Mouse (Mus musculus) midbrain, embryonic 16.5 days (tissue): ENCODE data around the gene Gria3. TPM values are rescaled to one million over a fixed set of nuclear protein-coding genes. Genes with fewer than 3 reads are reported as not detected.

ENCODE experiments used
- ATAC-seq: fragments of 200-750 bp; cut with Nextera tagmentation; 2 replicates; pipeline ENCODE4 v1.8.0; 2017; ENCODE audit warnings: moderate TSS enrichment
- H3K27ac ChIP-seq: fragments of 300-500 bp; sonication (generic); 2 replicates; pipeline ENCODE4 v1.5.1; 2014; ENCODE audit warnings: mild to moderate bottlenecking, low read length, mixed read lengths
- H3K27me3 ChIP-seq: fragments of 300-500 bp; sonication (generic); 2 replicates; pipeline ENCODE4 v1.6.1; 2014; ENCODE audit warnings: low read depth, low read length, mixed read lengths; ENCODE audit not compliant: control insufficient read depth, insufficient read depth
- H3K36me3 ChIP-seq: fragments of 300-500 bp; sonication (generic); 2 replicates; pipeline ENCODE4 v1.6.1; 2014; ENCODE audit warnings: mild to moderate bottlenecking, low read length, moderate library complexity, mixed read lengths; ENCODE audit not compliant: control insufficient read depth, insufficient read depth
- H3K4me1 ChIP-seq: fragments of 300-500 bp; sonication (generic); 2 replicates; pipeline ENCODE4 v1.6.1; 2014; ENCODE audit warnings: mild to moderate bottlenecking, low read length, mixed read lengths; ENCODE audit not compliant: control insufficient read depth, insufficient read depth
- H3K4me2 ChIP-seq: fragments of 300-500 bp; sonication (generic); 2 replicates; pipeline ENCODE4 v1.6.1; 2014; ENCODE audit warnings: mild to moderate bottlenecking, low read length, mixed read lengths
- H3K4me3 ChIP-seq: fragments of 300-500 bp; sonication (generic); 2 replicates; pipeline ENCODE4 v1.5.1; 2014; ENCODE audit warnings: low read depth, mild to moderate bottlenecking, low read length, moderate library complexity, mixed read lengths
- H3K9ac ChIP-seq: fragments of 300-500 bp; sonication (generic); 2 replicates; pipeline ENCODE4 v1.6.1; 2014; ENCODE audit warnings: low read depth, low read length, mixed read lengths
- H3K9me3 ChIP-seq: fragments of 300-500 bp; sonication (generic); replicated peaks from 2 replicates; pipeline ENCODE4 v1.6.1; 2014; ENCODE audit warnings: mild to moderate bottlenecking, low read length, mixed read lengths; ENCODE audit not compliant: control insufficient read depth, poor library complexity, severe bottlenecking
- WGBS: fragments of 180-500 bp; shearing (Covaris S2); extraction: QIAGEN DNeasy Blood & Tissue Kit; methylation state at CpG from one replicate; pipeline ENCODE4 v1.1.7; 2014; 5-methylcytosine and 5-hydroxymethylcytosine counted together
- polyA plus RNA-seq: library from polyadenylated mRNA; unstranded; fragments of >200 nt; fragmentation: Nextera tagmentation; extraction: Ambion mirVana; gene quantifications from 2 replicates; pipeline ENCODE4 v1.2.1, GENCODE M21; 2015

Gene Gria3
- polyA plus RNA-seq, 1 experiment from 2014 or later = 20.7 TPM

- no peak overlapping the region for H3K9ac ChIP-seq
- no peak overlapping the region for H3K4me2 ChIP-seq
- no peak overlapping the region for H3K27ac ChIP-seq
- H3K27me3 ChIP-seq = no peaks in the 10 kb centered on the region
- no peaks in the 10 kb centered on the region for H3K36me3 ChIP-seq
- H3K9me3 ChIP-seq = no peaks in the 10 kb centered on the region
- H3K4me3 ChIP-seq = no peak overlapping the region
- no peak for ATAC-seq
- WGBS = 75% methylated on average over 3 of the region's 3 CpGs
- H3K4me1 ChIP-seq = no peaks in the 10 kb centered on the region
Measured at GRCm38 (mm10) chrX:41514982-41515381, 114.3 kb downstream of the Gria3 start.

GRCm38 (mm10) chrX:41532511-41532910 lies 131.9 kb downstream of the Gria3 start:
- 76% methylated on average over 2 of the region's 2 CpGs for WGBS
- H3K9me3 ChIP-seq = no peaks in the 10 kb centered on the region

GRCm38 (mm10) chrX:41535886-41536285 lies 135.2 kb downstream of the Gria3 start:
- no peak overlapping the region for H3K9ac ChIP-seq
- WGBS = 67% methylated on average over 2 of the region's 2 CpGs
- H3K27me3 ChIP-seq = no peaks in the 10 kb centered on the region
- H3K4me3 ChIP-seq = no peak overlapping the region
- no peak overlapping the region for H3K27ac ChIP-seq
- H3K4me2 ChIP-seq = no peak overlapping the region
- no peaks in the 10 kb centered on the region for H3K4me1 ChIP-seq
- no peak for ATAC-seq
- H3K36me3 ChIP-seq = no peaks in the 10 kb centered on the region
- H3K9me3 ChIP-seq = no peaks in the 10 kb centered on the region

More at GRCm38 (mm10) chrX:41532511-41532910, 131.9 kb downstream of the Gria3 start:
- H3K4me2 ChIP-seq = no peak overlapping the region
- H3K4me3 ChIP-seq = no peak overlapping the region
- H3K4me1 ChIP-seq = no peaks in the 10 kb centered on the region
- no peak for ATAC-seq
- H3K27me3 ChIP-seq = no peaks in the 10 kb centered on the region
- H3K36me3 ChIP-seq = no peaks in the 10 kb centered on the region
- no peak overlapping the region for H3K27ac ChIP-seq
- H3K9ac ChIP-seq = no peak overlapping the region

- Histone ChIP-seq H3K27me3 (no peaks in the 10 kb centered on the region), H3K9ac (no peak overlapping the region), H3K36me3 (no peaks in the 10 kb centered on the region), H3K4me3 (no peak overlapping the region), H3K9me3 (no peaks in the 10 kb centered on the region), H3K27ac (no peak overlapping the region), H3K4me1 (no peaks in the 10 kb centered on the region), H3K4me2 (no peak overlapping the region)
- ATAC-seq = no peak
- WGBS = 73% methylated on average over 6 of the region's 6 CpGs
Measured at GRCm38 (mm10) chrX:41562296-41563060, 161.8 kb downstream of the Gria3 start.

GRCm38 (mm10) chrX:41564898-41565297 lies 164.2 kb downstream of the Gria3 start:
- Histone ChIP-seq H3K36me3 (no peaks in the 10 kb centered on the region), H3K27me3 (no peaks in the 10 kb centered on the region), H3K27ac (no peak overlapping the region), H3K4me1 (no peaks in the 10 kb centered on the region), H3K4me2 (no peak overlapping the region), H3K9ac (no peak overlapping the region), H3K9me3 (no peaks in the 10 kb centered on the region), H3K4me3 (no peak overlapping the region)
- 57% methylated on average over 2 of the region's 2 CpGs for WGBS
- no peak for ATAC-seq

- no peak for ATAC-seq
- WGBS = 83% methylated on average over 1 of the region's 1 CpGs
- no peak overlapping the region for H3K9ac ChIP-seq
Measured at GRCm38 (mm10) chrX:41573079-41573478, 172.4 kb downstream of the Gria3 start.

GRCm38 (mm10) chrX:41578797-41579196 lies 178.1 kb downstream of the Gria3 start:
- WGBS = 65% methylated on average over 5 of the region's 5 CpGs
- Histone ChIP-seq H3K9ac (no peak overlapping the region), H3K27ac (no peak overlapping the region), H3K4me3 (no peak overlapping the region), H3K4me1 (no peaks in the 10 kb centered on the region), H3K4me2 (no peak overlapping the region), H3K9me3 (no peaks in the 10 kb centered on the region), H3K36me3 (no peaks in the 10 kb centered on the region), H3K27me3 (no peaks in the 10 kb centered on the region)
- ATAC-seq = no peak

More at GRCm38 (mm10) chrX:41573079-41573478, 172.4 kb downstream of the Gria3 start:
- no peaks in the 10 kb centered on the region for H3K27me3 ChIP-seq
- no peak overlapping the region for H3K4me3 ChIP-seq
- no peaks in the 10 kb centered on the region for H3K4me1 ChIP-seq
- no peaks in the 10 kb centered on the region for H3K9me3 ChIP-seq
- H3K36me3 ChIP-seq = no peaks in the 10 kb centered on the region
- no peak overlapping the region for H3K4me2 ChIP-seq
- H3K27ac ChIP-seq = no peak overlapping the region

GRCm38 (mm10) chrX:41587692-41588091 lies 187.0 kb downstream of the Gria3 start:
- Histone ChIP-seq H3K9me3 (no peaks in the 10 kb centered on the region), H3K4me3 (no peak overlapping the region), H3K4me2 (no peak overlapping the region), H3K36me3 (no peaks in the 10 kb centered on the region), H3K27me3 (no peaks in the 10 kb centered on the region), H3K27ac (no peak overlapping the region), H3K9ac (no peak overlapping the region), H3K4me1 (no peaks in the 10 kb centered on the region)
- WGBS = 93% methylated on average over 3 of the region's 3 CpGs
- no peak for ATAC-seq

- H3K27me3 ChIP-seq = no peaks in the 10 kb centered on the region
- 79% methylated on average over 1 of the region's 1 CpGs for WGBS
- H3K27ac ChIP-seq = no peak overlapping the region
- H3K4me1 ChIP-seq = no peaks in the 10 kb centered on the region
- no peak for ATAC-seq
- no peak overlapping the region for H3K9ac ChIP-seq
- H3K4me3 ChIP-seq = no peak overlapping the region
- H3K4me2 ChIP-seq = no peak overlapping the region
- no peaks in the 10 kb centered on the region for H3K9me3 ChIP-seq
- no peaks in the 10 kb centered on the region for H3K36me3 ChIP-seq
Measured at GRCm38 (mm10) chrX:41607181-41607580, 206.5 kb downstream of the Gria3 start.
